Mouse (Mus musculus) spleen, adult 12 weeks (tissue): ENCODE measurements at regions not wholly inside any gene's neighbourhood (a gene's known extent, or its start where the extent isn't known, plus 50 kb on each side); places are given as distances from the start of the nearest gene placed in this dataset.

Experiments
- DNase-seq: peaks from one replicate; pipeline ENCODE4 v3.0.0; 2022; ENCODE audit warnings: low spot score

DNA sequence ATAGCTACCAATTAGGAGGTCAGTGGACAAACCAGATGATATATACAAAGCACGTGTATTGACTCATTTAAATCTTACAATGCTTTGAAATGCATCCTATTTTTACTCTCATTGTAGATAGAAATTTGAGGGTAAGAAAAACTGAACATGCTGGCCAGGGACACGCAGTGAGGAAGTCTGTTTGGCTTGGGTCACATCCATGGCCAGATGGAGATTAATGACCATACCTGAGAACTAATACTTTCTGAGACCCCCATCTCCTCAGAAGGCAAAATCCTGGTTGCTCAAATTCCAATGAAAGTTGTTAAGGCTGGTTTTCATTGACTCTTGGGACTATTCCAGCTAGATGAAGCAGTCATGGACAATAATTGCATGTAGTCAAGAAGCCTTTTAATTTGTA, 850.3 kb downstream of the Gsdmc2 start:
- no peak for DNase-seq

- no peak for DNase-seq
These were observed 858.1 kb downstream of the Gsdmc2 start for GRCm38 (mm10) chr15:62986871-62987270.

GRCm38 (mm10) chr15:62986147-62986546, 858.8 kb downstream of the Gsdmc2 start:
- no peak for DNase-seq

- DNase-seq = no peak
These were observed 874.4 kb downstream of the Gsdmc2 start for GRCm38 (mm10) chr15:62970566-62970965.

DNA sequence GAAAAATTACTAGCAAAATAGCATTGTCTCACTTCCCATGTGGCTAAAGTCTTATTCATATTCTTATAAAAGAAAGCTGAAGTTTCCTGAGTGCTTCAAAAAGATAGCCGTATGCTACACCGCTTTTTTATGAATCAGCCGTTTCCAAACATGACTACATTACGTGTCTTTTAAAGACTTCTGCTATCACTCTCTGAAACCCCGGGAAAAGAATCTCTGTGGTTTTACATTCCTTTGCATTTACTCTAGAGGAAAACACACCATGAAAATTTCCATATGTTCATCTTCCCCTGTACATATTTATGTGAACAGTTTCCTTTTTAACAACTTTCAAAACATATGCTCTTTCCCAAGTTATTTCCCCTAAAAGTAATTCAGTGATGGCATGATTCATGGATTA, 882.3 kb downstream of the Gsdmc2 start:
- no peak for DNase-seq

GRCm38 (mm10) chr15:62960623-62961022, 884.4 kb downstream of the Gsdmc2 start:
- no peak for DNase-seq

- no peak for DNase-seq
These were observed 886.3 kb downstream of the Gsdmc2 start for GRCm38 (mm10) chr15:62958506-62959330.

DNA sequence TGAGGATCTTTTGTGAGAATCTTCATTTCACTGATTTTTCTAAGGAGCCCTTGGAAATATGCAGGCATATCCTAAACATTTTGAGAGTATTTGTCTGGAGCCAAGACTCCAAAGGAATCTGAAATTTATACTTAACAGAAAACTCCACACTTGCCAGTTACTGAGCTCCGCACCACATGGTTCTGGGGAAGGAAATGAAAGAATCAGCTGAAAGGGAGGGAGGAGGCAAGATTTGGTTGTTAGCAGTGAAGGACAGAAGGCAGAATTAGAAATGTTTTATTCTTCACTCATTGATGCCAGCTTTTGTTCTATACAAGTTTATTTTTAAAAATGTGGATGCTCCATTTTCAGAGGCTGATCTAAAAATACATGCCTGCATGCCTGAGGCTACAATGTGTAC, 890.1 kb downstream of the Gsdmc2 start:
- no peak for DNase-seq

DNA sequence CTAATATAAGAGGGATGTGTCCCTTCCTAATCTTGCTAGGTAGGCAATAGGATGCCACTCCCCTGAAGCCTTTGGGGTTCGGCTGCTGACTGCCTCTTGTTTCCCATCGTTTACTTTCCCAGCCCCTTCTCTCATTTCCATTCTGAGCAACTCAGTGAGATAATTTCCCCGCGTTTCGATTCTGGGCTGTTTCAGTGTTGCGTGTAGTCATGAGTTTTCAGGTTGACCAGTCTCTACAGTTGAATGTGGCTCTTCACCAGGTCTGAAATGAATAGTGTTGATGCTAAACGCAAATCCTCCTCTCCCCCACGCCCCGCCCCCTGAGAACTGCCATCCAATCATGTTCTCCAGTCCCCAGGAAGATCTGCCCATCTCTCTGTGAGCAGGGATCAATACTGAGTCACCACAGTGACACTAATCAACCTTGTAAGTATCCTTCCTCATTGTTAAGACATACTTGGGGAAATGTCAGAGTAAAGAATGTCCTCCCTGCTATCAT, 890.6 kb downstream of the Gsdmc2 start:
- DNase-seq = no peak

- DNase-seq = no peak
These were observed 891.6 kb downstream of the Gsdmc2 start for GRCm38 (mm10) chr15:62953215-62953941.

- DNase-seq = no peak
These were observed 892.3 kb downstream of the Gsdmc2 start for GRCm38 (mm10) chr15:62952487-62953214.

DNA sequence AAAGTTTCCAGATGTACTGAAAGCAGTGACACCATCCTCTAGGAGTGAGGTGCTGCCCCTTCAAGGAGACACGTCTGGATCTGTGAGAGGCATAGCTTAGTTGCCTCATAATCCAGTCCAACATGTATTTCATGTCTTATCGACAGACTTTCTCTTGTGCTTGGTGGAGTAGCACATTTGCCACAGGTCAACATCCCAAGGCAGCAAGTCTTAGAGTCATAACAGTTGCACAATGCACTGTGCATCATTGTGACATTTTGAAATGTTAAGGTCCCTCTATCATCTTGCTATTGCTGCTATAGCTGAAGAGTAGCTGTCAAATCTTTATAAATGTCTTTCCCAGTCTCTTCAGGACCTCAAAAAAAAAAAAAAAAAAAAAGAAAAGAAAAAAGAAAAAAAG, 905.6 kb downstream of the Gsdmc2 start:
- no peak for DNase-seq

GRCm38 (mm10) chr15:62937756-62938155, 907.2 kb downstream of the Gsdmc2 start:
- DNase-seq = no peak

DNA sequence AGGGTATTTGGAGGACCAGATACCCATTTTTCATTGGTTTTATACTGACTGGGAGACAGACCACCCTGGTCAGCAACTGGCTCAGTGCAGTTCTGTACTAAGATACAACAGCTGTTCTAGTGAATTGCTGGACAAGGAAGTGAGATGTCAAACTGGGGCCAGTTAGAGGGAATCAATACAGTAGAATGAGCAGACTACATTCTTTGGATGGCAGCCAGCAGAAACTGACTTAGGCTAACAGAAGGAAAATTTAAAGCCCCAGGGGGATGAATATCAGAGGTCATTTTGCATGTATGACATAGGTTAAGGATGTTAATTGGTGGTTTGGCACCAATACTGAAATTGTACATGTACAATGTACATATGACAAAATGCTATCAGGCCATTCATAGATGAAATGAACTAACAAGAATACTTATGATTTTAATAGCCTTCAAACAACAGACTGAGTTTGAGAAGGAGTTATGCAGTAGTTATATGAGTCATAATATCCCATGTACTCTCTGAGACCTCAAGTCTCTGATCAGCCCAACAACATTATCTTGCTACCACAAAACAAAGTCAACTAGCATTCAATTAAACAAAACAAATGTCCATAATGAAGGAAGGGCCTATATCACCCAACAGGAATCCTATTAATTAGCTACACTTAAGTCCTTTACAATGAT, 910.3 kb downstream of the Gsdmc2 start:
- DNase-seq = no peak

GRCm38 (mm10) chr15:62920520-62920919, 924.5 kb downstream of the Gsdmc2 start:
- DNase-seq = no peak

GRCm38 (mm10) chr15:62919264-62919663, 925.7 kb downstream of the Gsdmc2 start:
- DNase-seq = no peak

- no peak for DNase-seq
These were observed 936.6 kb downstream of the Gsdmc2 start for GRCm38 (mm10) chr15:62908379-62908778.

GRCm38 (mm10) chr15:62907181-62907580, 937.8 kb downstream of the Gsdmc2 start:
- DNase-seq = no peak

- DNase-seq = no peak
These were observed 941.7 kb downstream of the Gsdmc2 start for GRCm38 (mm10) chr15:62903047-62903822.

- no peak for DNase-seq
These were observed 943.0 kb downstream of the Gsdmc2 start for GRCm38 (mm10) chr15:62901955-62902354.

- no peak for DNase-seq
These were observed 955.2 kb downstream of the Gsdmc2 start for GRCm38 (mm10) chr15:62889798-62890197.
